Mouse (Mus musculus) inflammation-experienced regulatory T-cells, adult 6 months (primary cell): ENCODE results near the gene Emc6. TPM values are rescaled to one million over a fixed set of nuclear protein-coding genes. Genes with fewer than 3 reads are reported as not detected.

Experiments used
- ATAC-seq: one replicate; pipeline ENCODE4 v1.8.0; 2017
- polyA plus RNA-seq, 3 experiments: library from polyadenylated mRNA; unstranded; fragments of 100-300 nt; shearing (Covaris generic); gene quantifications; one replicate each; pipeline ENCODE4 v1.2.1; 2017

Emc6 gene
- polyA plus RNA-seq, 3 experiments from 2014 or later, result 43.7 to 57.0 (median 49.4) TPM

DNA sequence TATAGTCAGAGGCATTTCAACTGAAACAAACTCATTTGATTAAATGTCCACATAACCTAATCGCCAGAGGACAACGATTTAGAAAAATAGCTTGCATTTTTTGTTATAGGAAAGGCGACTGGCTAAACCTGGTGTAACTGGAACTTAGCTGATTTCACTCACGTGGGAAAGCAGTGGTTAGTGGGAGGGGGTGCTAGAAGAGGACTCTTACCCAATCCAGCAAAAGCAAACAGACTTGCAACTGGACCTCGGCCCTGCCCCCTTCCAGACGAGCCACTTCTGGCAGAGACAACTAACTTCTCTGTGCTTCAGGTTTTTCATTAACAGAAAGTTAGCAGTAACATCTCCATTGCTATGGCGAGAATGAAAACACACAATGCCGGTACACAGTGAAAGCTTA, 1.2 kb downstream of the Emc6 start:
- ATAC-seq, result no peak

DNA sequence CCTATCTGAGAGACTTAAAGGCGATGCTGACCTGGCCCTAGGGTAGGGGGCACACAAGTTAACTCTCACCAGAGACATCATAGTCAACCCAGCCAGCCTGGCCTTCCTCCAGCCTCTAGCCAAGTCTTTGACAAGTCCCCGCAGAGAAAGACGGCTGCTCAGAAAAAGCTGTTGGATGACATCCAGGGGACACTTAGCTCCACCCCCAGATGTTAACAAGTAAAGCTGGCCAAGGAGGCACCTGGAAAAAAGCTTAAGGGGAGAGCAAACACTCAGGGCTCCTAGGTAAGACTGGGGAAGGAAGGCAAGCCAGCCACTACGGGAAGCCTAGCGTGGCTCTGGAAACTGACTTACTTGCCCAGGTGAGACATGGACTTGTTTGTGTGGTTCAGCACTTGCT, 4.7 kb downstream of the Emc6 start:
- no peak for ATAC-seq

GRCm38 (mm10) chr11:73169231-73169630, 7.6 kb downstream of the Emc6 start:
- ATAC-seq, result peak; percentile 63

DNA sequence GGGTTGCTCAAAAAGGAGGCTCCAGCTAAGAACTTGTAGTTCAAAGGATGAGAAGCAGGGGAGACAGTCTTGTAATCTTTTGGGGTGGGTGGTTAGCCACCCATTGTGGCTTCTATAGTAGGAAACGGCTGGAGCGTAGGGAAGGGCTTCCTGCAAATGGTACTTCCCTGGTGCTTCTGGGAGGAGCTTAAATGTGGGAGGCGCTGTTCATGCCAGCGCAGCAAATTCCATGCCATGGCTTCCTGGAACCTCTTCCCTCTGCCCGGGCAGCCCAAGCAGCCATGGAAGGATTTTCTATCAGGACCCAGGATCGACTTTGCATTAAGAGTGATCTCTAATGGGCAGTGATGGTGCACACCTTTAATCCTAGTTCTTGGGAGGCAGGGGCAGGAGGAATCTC, 8.3 kb downstream of the Emc6 start:
- ATAC-seq, result no peak

DNA sequence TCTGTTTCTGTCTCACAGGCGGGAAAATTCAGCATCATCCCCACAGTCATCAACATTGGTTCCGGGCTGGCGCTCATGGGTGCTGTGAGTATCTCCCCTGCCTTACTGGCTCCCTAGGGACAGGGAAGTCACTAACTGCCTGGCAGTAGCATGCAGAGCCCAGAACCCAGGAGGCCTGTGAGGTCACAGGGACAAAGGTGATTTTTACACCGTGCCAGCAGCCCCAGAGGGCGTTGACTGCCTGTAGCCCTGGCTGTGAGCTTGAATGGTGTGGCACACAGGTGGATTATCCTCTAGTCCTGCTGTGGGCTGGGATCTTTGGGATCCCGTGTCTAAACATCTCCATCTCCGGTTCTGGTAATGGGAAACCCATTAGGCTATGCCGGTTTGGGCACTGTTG, 8.8 kb downstream of the Emc6 start:
- ATAC-seq, result no peak

DNA sequence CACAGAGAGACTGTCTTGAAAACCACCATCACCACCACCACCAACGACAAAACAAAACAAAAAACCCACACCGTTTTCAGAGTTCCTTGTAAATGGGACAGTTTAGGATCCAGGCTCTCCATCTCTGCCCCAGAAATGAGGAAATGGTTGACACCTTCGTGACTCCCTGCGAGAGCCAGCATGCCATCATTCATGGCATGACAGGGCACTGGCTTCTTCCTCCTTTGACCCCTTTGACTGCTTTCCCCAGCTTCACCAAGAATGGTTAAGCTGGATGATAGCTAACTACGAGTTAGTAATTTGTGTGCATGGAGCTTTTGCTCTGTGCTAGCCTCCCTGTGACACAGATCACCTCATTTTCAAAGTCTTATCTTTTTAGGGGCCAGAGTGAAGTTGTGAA, 14.6 kb downstream of the Emc6 start:
- ATAC-seq, result no peak

- no peak for ATAC-seq
Observed at GRCm38 (mm10) chr11:73161616-73162015, 15.2 kb downstream of the Emc6 start.

DNA sequence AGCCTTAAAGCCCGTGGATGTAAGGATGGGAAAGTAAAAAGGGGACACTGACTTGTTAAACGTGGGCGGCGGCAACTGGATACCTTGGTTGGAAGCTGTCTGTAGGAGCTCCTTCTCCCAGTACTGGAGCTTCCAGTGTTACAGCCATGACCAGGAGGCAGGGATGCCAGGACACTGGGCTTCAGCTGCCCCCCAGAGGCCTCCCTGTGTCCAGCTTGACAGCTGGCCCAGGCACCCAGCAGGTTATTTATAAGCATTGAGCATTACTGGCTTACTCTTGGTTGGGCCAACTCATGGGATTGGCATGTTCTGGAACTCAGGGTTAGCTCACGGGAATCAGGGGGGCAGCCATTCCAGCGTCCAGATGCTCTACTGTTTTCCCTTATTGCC, 16.0 kb downstream of the Emc6 start:
- ATAC-seq, result no peak

- ATAC-seq, result peak; percentile 32
Observed at GRCm38 (mm10) chr11:73159957-73160810, 16.7 kb downstream of the Emc6 start, which contains the start of gene P2rx5. P2rx5 (plus strand) TSS chr11:73160421.

- no peak for ATAC-seq
Observed at GRCm38 (mm10) chr11:73155071-73155470, 21.8 kb downstream of the Emc6 start.

DNA sequence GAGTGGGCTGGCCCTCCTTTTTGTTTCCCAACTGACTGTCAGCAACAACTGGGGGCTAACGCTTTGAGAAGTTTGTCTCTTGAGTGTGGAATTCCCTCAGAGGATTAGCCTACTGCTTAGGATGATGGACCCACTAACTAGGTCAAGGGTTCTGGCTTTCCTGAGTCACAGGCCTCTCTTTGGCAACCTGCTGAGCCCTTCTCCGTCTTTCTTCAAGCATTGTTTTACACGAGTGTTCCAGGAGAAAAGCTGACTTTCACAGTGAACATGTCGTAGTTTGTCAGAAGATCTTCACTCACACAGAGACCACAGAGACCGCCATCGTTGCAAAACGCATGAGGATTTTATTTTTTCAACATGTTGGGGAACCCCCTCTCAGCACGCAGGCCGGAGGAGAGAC, 28.6 kb downstream of the Emc6 start:
- no peak for ATAC-seq

DNA sequence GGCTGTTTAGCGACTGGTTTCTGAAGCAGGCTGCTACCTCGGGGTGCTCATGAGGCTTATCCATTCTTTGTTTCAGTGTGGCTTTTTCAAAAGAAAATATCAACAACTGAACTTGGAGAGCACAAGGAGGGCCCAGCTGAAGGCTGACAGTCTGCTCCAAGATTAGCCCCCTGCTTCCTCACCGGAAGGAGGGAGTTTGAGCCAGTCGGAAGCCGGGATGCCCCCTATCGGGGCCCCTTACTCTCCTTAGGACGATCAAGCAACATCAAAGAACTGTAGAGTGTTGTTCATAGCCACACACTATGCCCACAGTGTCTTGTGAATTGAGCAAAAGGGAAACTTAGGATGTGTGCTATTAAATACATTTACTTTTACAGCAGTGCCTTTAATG, 29.9 kb downstream of the Emc6 start:
- ATAC-seq, result no peak

- ATAC-seq, result no peak
Observed at GRCm38 (mm10) chr11:73146026-73146974, 30.5 kb downstream of the Emc6 start.

DNA sequence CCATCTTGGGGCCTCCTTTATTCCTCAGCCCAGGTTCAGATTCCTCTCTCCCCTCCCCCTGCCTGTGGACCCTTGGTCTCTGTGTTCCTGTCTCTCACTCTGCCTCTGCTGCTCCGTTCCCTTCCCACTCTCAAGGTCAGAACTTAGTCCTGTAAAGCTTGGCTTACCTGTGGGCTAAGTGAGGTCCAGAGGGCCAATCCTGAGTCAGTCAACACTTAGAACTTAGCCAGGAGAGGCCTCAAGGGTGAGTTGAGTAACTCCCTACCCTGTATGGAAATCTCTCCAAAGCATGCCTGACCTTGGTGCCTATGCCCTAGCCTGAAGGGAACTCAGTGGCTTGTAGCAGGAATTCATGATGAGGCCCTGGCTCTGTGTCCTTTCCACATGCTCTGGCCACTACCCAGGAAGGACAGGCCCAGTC, 32.6 kb downstream of the Emc6 start:
- ATAC-seq, result no peak

DNA sequence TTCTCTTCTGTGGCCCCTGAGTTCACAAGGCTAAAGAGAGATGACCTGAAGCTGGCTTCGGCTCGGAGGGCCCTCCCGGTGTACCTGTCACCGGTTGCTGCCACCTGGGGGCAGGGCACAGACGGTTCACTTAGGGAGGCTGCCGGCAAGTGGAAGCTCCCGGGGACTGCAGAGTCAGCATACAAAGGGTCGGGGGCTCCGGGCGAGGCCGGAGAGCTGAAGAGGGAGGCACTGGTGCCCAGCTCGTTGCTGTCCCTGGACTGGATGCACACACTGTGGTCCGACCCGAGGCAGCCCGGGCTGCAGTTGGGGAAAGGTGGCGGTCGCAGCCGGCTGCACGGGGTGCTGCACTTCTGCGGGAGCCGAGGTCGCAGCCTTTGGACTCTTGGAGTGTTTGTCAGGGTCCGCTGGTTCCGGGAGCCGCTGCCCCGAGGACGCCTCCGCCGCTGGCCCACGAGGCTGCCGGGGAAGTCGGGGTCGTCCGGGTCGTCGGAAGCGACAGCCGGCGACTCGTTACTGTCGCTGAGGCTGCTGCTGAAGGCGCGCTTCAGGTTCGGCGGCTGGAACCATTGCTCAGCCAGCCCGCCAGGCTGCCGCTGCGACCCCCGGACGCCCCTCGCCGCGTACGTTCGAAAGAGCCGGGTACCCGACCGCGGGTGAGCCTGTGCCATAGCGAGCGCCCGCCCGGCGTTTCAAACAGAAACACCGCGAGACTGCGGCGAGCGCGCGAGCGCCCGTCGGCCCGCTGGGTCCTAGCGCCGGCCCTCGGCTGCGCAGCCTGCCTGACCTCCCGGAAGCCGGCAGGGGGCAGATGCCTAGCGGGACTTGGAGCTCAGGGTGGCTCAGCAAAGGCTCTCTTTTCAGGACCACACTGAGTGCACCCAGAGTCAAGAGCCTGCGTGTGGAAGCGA, 39.0 kb downstream of the Emc6 start, which contains the start of gene Haspin:
Gene Haspin, minus strand, starts transcription at position 704 of the 911 bp plus-strand sequence.
- peak; percentile 94 for ATAC-seq

DNA sequence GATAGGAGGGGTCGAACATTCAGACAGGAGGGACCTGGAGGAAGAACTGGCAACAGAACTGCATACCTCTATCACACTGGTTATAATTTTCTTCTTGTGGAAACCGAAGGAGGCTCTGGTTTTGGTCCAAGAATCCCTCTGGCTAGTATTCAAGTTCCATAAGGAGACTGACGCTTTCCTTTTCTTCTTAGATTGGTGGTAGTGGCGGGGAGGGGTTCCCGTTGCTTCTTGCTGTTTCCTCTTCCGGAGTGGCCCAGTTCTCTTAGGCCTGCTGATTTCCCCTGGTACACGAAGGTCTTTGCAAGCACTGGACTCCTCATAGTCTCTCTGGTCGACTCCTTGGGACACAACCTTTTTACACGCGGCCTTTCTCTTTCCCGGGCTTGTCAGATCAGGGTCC, 39.7 kb downstream of the Emc6 start:
- ATAC-seq, result peak; percentile 13

- ATAC-seq, result no peak
Observed at GRCm38 (mm10) chr11:73136587-73136986, 40.2 kb downstream of the Emc6 start.

- no peak for ATAC-seq
Observed at GRCm38 (mm10) chr11:73134222-73134621, 42.6 kb downstream of the Emc6 start.

DNA sequence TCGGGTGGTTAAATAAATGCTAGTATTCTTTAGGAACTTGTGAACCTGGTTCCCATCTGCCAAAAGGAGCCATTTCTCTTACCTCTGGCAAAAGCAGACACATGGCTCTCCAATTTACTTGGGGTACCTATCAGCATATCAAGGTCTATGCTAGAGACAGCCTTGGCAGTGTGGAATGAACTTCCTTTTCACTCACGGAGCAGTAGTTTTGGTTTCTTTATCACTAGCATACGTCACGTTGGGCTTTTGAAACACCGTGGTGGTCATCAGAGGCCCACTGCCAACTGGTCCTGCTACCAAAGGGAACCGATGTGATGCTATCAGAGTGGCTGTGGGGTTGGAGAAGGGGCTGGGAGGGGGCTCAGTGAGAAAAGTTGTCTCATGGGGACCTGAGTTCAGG, 43.8 kb downstream of the Emc6 start:
- ATAC-seq, result no peak

DNA sequence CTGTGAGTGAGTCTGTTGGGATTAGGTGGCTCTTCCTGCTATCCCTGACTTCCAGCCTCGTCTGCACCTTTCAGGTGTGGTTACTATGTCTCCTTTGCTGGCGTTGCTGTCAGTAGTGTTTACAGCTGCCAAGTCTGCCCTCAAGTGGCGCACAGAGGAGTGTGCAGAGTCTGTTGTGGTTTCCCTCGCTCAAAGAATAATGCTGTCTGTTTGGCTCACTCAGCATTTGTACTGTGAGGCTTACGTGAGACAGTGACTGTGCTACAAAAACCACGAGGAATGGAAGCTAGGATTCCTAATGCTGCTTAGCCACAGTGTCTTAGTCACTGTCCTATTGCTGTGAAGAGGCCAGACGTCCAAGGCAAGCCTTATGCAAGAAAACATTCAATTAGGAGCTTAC, 45.8 kb downstream of the Emc6 start:
- ATAC-seq, result peak; percentile 92

DNA sequence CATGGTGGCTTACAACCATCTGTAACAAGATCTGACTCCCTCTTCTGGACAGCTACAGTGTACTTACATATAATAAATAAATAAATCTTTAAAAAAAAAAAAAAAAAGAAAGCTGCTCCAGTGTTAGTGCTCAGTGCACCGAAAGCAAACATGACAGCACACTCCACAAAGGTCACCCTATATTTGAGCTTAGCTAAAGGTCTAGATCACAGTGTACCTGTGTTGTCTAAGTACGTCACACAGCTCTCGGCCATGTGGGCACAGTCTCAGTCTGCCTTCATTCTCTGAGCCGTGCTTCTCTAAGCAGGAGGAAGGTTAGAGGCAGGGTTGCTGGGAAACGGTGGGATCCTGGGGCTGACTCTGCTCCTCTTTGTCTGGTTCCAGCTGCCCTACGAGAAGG, 50.3 kb downstream of the Emc6 start:
- no peak for ATAC-seq
